Mouse (Mus musculus): ENCODE results near the gene Olfr780. TPM values are rescaled to one million over a fixed set of nuclear protein-coding genes. Genes with fewer than 3 reads are reported as not detected.

Gene Olfr780
- total RNA-seq (2023) = not detected

GRCm38 (mm10) chr10:129317817-129318216, at the start of gene Olfr780:
Gene Olfr780, plus strand, starts transcription at chr10:129318117.

GRCm38 (mm10) chr10:129271081-129271535, 46.8 kb upstream of the Olfr780 start, which contains the start of gene Olfr777:
Gene Olfr777, minus strand, starts transcription at chr10:129271485.

GRCm38 (mm10) chr10:129328554-129328953, 10.6 kb downstream of the Olfr780 start, which contains the start of gene Olfr781:
Gene Olfr781, plus strand, starts transcription at chr10:129328854.

GRCm38 (mm10) chr10:129348550-129348949, 30.6 kb downstream of the Olfr780 start, which contains the start of gene Olfr782:
Gene Olfr782, plus strand, starts transcription at chr10:129348850.

Other genes with a start within 250 kb of the Olfr780 start
- gene Olfr766-ps1, start 249.1 kb upstream of the Olfr780 start, total RNA-seq (2023) = not detected
- not detected for gene Olfr767, start 235.2 kb upstream of the Olfr780 start, total RNA-seq (2023)
- gene Olfr768, start 218.7 kb upstream of the Olfr780 start, total RNA-seq (2023) = not detected
- not detected for gene Olfr769, start 200.3 kb upstream of the Olfr780 start, total RNA-seq (2023)
- not detected for gene Olfr770, start 179.1 kb upstream of the Olfr780 start, total RNA-seq (2023)
- not detected for gene Olfr771, start 153.4 kb upstream of the Olfr780 start, total RNA-seq (2023)
- not detected for gene Olfr772, start 140.2 kb upstream of the Olfr780 start, total RNA-seq (2023)
- not detected for gene Olfr773, start 130.7 kb upstream of the Olfr780 start, total RNA-seq (2023)
- gene Olfr774, start 81.9 kb upstream of the Olfr780 start, total RNA-seq (2023) = not detected
- gene Olfr775, start 69.7 kb upstream of the Olfr780 start, total RNA-seq (2023) = not detected
- not detected for gene Olfr776, start 59.0 kb upstream of the Olfr780 start, total RNA-seq (2023)
- not detected for gene Olfr777, start 46.6 kb upstream of the Olfr780 start, total RNA-seq (2023)
- not detected for gene Olfr781, start 10.7 kb downstream of the Olfr780 start, total RNA-seq (2023)
- gene Olfr782, start 30.7 kb downstream of the Olfr780 start, total RNA-seq (2023) = not detected
- gene Olfr784, start 66.0 kb downstream of the Olfr780 start, total RNA-seq (2023) = 0.30 TPM
- gene Olfr785, start 87.3 kb downstream of the Olfr780 start, total RNA-seq (2023) = not detected
- gene Olfr786, start 109.2 kb downstream of the Olfr780 start, total RNA-seq (2023) = not detected
- not detected for gene Olfr787, start 143.7 kb downstream of the Olfr780 start, total RNA-seq (2023)
- gene Olfr788, start 152.9 kb downstream of the Olfr780 start, total RNA-seq (2023) = not detected
- not detected for gene Olfr789, start 166.6 kb downstream of the Olfr780 start, total RNA-seq (2023)
- not detected for gene Olfr790, start 180.4 kb downstream of the Olfr780 start, total RNA-seq (2023)
- gene Olfr791, start 203.7 kb downstream of the Olfr780 start, total RNA-seq (2023) = not detected
- gene Olfr792, start 221.0 kb downstream of the Olfr780 start, total RNA-seq (2023) = not detected
- gene Olfr794, start 249.5 kb downstream of the Olfr780 start, total RNA-seq (2023) = not detected